Mouse (Mus musculus) brown adipose tissue, adult 24 weeks (tissue): Measurements from ENCODE around the gene Gsx2. TPM values are rescaled to one million over a fixed set of nuclear protein-coding genes. Genes with fewer than 3 reads are reported as not detected.

ENCODE experiments used
- H3K27ac ChIP-seq: fragments of 200-500 bp; replicated peaks from 2 replicates; pipeline ENCODE4 v1.5.1; 2012; ENCODE audit warnings: low read depth, mild to moderate bottlenecking, low read length
- H3K4me1 ChIP-seq: fragments of 200-500 bp; 2 replicates; pipeline ENCODE4 v1.6.1; 2012; ENCODE audit warnings: low read length, mixed read lengths; ENCODE audit not compliant: control insufficient read depth, insufficient read depth, insufficient read length
- H3K4me3 ChIP-seq: fragments of 200-500 bp; 2 replicates; pipeline ENCODE4 v1.5.1; 2012; ENCODE audit warnings: low read depth, mild to moderate bottlenecking, low read length, moderate library complexity; ENCODE audit not compliant: insufficient read depth
- polyA plus RNA-seq: library from polyadenylated mRNA; stranded (reverse); fragments of >200 nt; gene quantifications from 2 replicates; pipeline ENCODE4 v1.2.4, GENCODE M21; 2012; ENCODE audit not compliant: missing spikeins, insufficient read depth, insufficient read length

Gsx2 gene
- polyA plus RNA-seq, 1 experiment: not detected

DNA sequence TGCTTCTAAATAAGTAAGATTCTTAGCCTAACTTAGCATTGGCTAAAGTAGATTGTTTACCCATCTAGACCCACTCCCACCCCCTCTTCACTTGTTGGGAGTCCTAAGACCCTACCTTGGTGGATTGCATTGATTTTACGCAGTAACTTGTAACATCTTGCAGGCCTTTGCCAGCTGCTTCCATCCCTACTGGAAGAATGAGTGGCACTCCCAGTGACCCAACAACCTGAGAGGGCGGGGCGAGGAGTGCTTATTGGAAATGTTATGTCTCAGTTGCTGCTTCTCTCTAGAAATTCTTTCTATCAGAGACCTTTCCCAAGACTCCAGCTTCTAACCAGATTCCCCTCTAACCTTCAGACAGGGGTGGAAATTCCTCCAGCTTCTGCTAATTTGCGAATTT, 10.5 kb downstream of the Gsx2 start:
- Histone ChIP-seq H3K4me1 (no peaks in the 10 kb centered on the region), H3K27ac (no peak overlapping the region), H3K4me3 (no peak overlapping the region)

DNA sequence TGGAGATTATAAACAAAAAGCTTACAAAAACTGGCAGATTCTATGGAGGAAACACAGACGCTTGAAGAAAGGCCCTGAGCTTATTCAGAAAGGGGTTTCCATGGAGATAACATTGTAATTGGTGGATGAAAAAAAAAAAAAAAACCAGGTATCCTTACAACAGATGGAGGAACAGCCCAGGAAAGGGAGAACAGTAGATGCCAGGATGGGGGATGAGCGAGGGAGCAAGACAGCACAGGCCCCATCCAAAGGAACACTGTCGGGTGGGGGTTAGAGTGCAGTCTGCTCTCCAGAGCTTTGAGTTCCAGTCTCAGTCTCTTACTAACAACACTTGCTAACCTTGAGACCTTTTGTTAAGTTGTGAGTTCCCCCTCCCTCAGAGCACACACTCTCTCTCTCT, 31.1 kb downstream of the Gsx2 start:
- Histone ChIP-seq H3K27ac (no peak overlapping the region), H3K4me3 (no peak overlapping the region), H3K4me1 (no peaks in the 10 kb centered on the region)

DNA sequence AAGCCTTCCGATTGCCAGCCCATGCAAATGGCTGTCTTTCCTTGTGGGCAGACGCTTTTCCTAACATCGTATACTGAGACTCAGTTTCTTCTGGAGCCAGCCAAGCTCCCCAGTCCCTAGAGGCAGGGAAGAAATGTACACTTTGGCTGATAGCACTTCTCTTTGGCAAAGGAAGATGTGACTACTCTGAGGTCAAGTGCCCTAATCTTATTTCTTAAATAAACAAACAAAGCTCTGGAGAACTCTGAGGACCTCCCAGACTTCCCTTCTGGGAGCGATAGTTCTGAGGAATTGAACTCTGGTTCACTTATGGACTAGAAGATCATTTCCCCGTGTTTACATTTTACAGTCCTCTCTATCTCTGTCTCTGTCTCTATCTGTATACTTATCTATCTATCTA, 34.0 kb downstream of the Gsx2 start:
- Histone ChIP-seq H3K4me1 (no peaks in the 10 kb centered on the region), H3K4me3 (no peak overlapping the region), H3K27ac (no peak overlapping the region)

DNA sequence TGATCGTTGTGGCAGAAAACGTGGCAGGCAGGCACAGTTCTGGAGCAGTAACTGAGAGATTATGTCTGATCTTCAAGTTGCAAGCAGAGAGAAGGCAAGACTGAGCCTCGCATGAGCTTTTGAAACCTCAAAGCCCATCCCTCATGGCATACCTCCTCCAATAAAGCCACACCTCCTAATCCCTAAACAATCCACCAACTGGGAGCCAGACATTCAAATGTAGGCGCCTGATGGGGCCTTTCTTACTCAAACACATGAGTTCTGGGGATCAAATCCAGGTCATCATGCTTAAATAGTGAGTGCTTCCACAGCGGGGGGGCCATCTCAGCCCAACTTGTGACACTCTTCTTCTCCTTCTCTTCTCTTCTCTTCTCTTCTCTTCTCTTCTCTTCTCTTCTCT, 36.4 kb downstream of the Gsx2 start:
- no peak overlapping the region for H3K27ac ChIP-seq
- H3K4me1 ChIP-seq: no peaks in the 10 kb centered on the region
- no peak overlapping the region for H3K4me3 ChIP-seq

DNA sequence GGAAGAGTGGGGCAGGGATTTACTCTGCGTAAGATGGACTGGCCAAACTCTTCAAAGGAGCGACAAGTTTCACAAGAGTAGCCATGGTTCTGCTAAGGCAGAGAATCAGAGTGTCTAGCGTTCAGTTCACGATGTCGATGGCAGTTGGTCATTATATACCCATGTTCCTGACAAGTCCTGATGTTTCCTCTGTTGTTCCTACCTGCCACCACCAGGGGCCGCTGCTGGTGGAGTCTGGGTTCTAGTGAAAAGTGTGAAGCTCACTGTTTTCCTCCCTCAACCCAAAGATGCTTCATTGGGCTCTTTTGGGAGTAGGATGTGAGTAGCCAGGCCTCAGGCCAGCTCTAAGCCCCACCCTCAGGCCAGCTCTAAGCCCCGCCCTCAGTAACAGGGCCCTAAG, 43.4 kb downstream of the Gsx2 start:
- no peaks in the 10 kb centered on the region for H3K4me1 ChIP-seq
- no peak overlapping the region for H3K4me3 ChIP-seq
- no peak overlapping the region for H3K27ac ChIP-seq

DNA sequence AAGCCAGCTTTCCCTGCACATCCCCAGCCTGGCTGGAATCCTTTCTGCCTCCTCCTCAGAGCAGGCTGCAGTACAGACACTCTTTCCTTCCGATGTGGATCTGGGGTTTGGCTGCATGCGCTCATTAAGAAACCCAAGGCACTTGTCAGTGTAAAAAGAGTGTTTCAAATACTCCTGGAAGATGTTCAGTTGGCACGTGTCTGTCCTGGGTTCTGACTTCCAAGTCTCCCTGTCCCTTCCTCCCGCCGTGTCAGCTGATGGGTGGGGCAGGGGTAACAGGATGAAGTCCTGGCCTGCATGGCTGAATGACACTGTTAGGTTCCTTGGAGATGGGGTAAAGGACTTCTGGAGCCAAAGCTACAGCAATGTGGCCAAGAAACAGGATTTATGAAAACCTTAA, 46.2 kb downstream of the Gsx2 start:
- Histone ChIP-seq H3K4me1 (no peaks in the 10 kb centered on the region), H3K4me3 (no peak overlapping the region), H3K27ac (no peak overlapping the region)

Other genes starting within 250 kb of the Gsx2 start
- 16.5 and 18.5 TPM in 2 replicates for gene Chic2, start 30.8 kb upstream of the Gsx2 start, polyA plus RNA-seq
- gene Pdgfra, start 76.7 kb downstream of the Gsx2 start, polyA plus RNA-seq: 6.4 and 10.3 TPM in 2 replicates